25 mouse cellular contexts compared by ENCODE assay signal in the genomic region with DNA sequence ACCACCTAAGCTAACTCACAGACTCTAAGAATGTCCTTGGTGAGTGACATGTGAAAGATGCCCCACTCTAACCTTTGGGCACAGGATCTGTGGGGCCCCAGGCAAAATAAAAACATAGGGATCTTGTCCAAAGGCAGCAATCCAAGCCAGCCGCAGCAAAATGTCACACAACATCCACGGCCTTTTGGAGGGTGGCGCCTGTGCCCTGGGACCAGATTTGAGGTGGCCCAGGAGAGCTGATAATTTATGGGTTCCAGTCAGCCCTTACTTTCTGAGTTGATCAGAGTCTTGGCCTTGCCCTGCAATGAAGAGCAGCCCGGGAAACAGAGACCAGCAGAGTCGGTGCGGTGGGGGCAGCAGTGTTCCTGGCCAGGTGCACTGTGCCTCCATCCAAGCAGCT.
A peak's percentile ranks its signal among the peaks of the same experiment; 100 is the strongest.
DNase-seq lines count a peak whose midpoint lies in the region; ATAC-seq and TF ChIP-seq lines count a peak whose summit lies in the region.
"Had no signal": no experiment of that assay in that cellular context is flagged by ENCODE, and none has a peak within 500 bp of the region (broad histone marks: within the 10 kb centered on the region; RNA-seq: fewer than 3 reads in every experiment).

No protein-coding gene starts in this region.

- H3K4me1 ChIP-seq in heart, embryonic 10.5 days = peaks cover 70% of the 10 kb centered on the region
- H3K4me1 ChIP-seq in heart, embryonic 13.5 days = peaks cover 73% of the 10 kb centered on the region
- H3K4me1 ChIP-seq in heart, embryonic 16.5 days (ENCODE audit: control insufficient read depth, insufficient read depth, low read length) = peaks cover 56% of the 10 kb centered on the region
- peaks cover 1% of the 10 kb centered on the region for H3K4me1 ChIP-seq in heart, adult 2 months (ENCODE audit: control insufficient read depth, insufficient read depth, low read length)

- H3K79me2 ChIP-seq in heart, adult 2 months (replicated peaks; ENCODE audit: control insufficient read depth, insufficient read depth, low read length) = no peaks in the 10 kb centered on the region

- H3K36me3 ChIP-seq in heart, embryonic 10.5 days = peaks cover 32% of the 10 kb centered on the region
- H3K36me3 ChIP-seq in heart, embryonic 13.5 days = peaks cover 19% of the 10 kb centered on the region
- H3K36me3 ChIP-seq in heart, embryonic 16.5 days (ENCODE audit: control insufficient read depth, insufficient read depth) = peaks cover 3% of the 10 kb centered on the region; the same call in 1 of the 2 replicates
- H3K36me3 ChIP-seq in heart, adult 2 months (ENCODE audit: control insufficient read depth, insufficient read depth, low read length) = no peaks in the 10 kb centered on the region
- H3K36me3 ChIP-seq: forebrain, embryonic 12.5 days; forebrain, embryonic 15.5 days had no signal

- intact Hi-C loops in heart, adult 2 months (cut with DNase I) = no loop called here

- no peak for ATAC-seq in heart, embryonic 13.5 days (ENCODE audit: extremely low read depth, insufficient number of reproducible peaks, low FRiP score, low TSS enrichment)
- no peak for ATAC-seq in heart, embryonic 16.5 days (replicated peaks; ENCODE audit: extremely low read depth, insufficient read depth, low FRiP score)
- ATAC-seq: activated CD4-positive, CD25-positive, alpha-beta regulatory T cell, adult 4 months; forebrain, embryonic 15.5 days; hindbrain, postnatal 0 days; inflammation-experienced regulatory T-cells, adult 6 months; intestine, embryonic 16.5 days had no signal

- DNase-seq in adrenal gland, adult (ENCODE audit: inconsistent age in 2 of 2, low spot score in 1 of 2) = peak; percentile 58 to 62
- DNase-seq in adrenal gland, postnatal 4 days (ENCODE audit: low spot score in 2 of 2) = no peak
- DNase-seq in heart, embryonic 10.5 days (ENCODE audit: low spot score) = no peak
- DNase-seq in heart, adult 8-10 months (ENCODE audit: low spot score) = no peak
- no peak for DNase-seq in heart, adult 18-20 months
- DNase-seq in heart, adult 2 months = no peak
- DNase-seq: cerebellum, adult 11-12 months; cerebellum, adult 8-10 months; cerebellum, postnatal 10 days; cerebellum, postnatal 36 days; embryo, embryonic 11 days; kidney, adult 18-20 months; kidney, adult 9 months had no signal

- TF ChIP-seq POLR2A in heart, adult 2 months (IDR thresholded peaks at IDR 0.05; ENCODE audit: insufficient read depth, low read depth, low read length) = no peak

- TF ChIP-seq CTCF in heart, adult 2 months (IDR thresholded peaks at IDR 0.05) = no peak

- WGBS in heart, embryonic 10.5 days = 90% methylated on average over 6 of the region's 6 CpGs
- WGBS in heart, embryonic 13.5 days = 72% methylated on average over 6 of the region's 6 CpGs
- 70% methylated on average over 6 of the region's 6 CpGs for WGBS in heart, embryonic 16.5 days
- 54% methylated on average over 6 of the region's 6 CpGs for WGBS in heart, adult 2 months

- H3K4me3 ChIP-seq in heart, embryonic 10.5 days = no peak overlapping the region
- no peak overlapping the region for H3K4me3 ChIP-seq in heart, embryonic 13.5 days
- H3K4me3 ChIP-seq in heart, embryonic 16.5 days (ENCODE audit: low read length) = no peak overlapping the region
- no peak overlapping the region for H3K4me3 ChIP-seq in heart, adult 2 months
- H3K4me3 ChIP-seq: embryonic facial prominence, embryonic 10.5 days; embryonic facial prominence, embryonic 13.5 days; erythroblast, embryonic 14.5 days; forebrain, embryonic 12.5 days; forebrain, embryonic 15.5 days had no signal

- H3K4me2 ChIP-seq in heart, embryonic 13.5 days = no peak overlapping the region
- H3K4me2 ChIP-seq in heart, embryonic 16.5 days (ENCODE audit: low read depth, low read length) = no peak overlapping the region
- H3K4me2 ChIP-seq: embryonic facial prominence, embryonic 13.5 days; forebrain, embryonic 12.5 days; forebrain, embryonic 15.5 days; hindbrain, embryonic 14.5 days had no signal

- TF ChIP-seq EP300 in heart, adult 2 months (IDR thresholded peaks at IDR 0.05; ENCODE audit: insufficient read depth, low read depth, low read length) = no peak

- H3K9me3 ChIP-seq in heart, embryonic 10.5 days = no peaks in the 10 kb centered on the region
- H3K9me3 ChIP-seq in heart, embryonic 13.5 days = peaks cover 4% of the 10 kb centered on the region; the same call in 1 of the 2 replicates
- H3K9me3 ChIP-seq in heart, embryonic 16.5 days (replicated peaks; ENCODE audit: control insufficient read depth, low read length) = no peaks in the 10 kb centered on the region
- H3K9me3 ChIP-seq: forebrain, embryonic 12.5 days; forebrain, embryonic 15.5 days had no signal

- peak overlapping the region; percentile 78 for H3K27ac ChIP-seq in heart, embryonic 10.5 days
- H3K27ac ChIP-seq in heart, embryonic 13.5 days (replicated peaks) = peak overlapping the region; percentile 79
- H3K27ac ChIP-seq in heart, embryonic 16.5 days (ENCODE audit: low read length) = peak overlapping the region; percentile 83
- H3K27ac ChIP-seq in heart, adult 2 months = no peak overlapping the region
- H3K27ac ChIP-seq: embryonic facial prominence, embryonic 10.5 days; embryonic facial prominence, embryonic 13.5 days; forebrain, embryonic 12.5 days; forebrain, embryonic 15.5 days; hindbrain, embryonic 14.5 days; hindbrain, postnatal 0 days had no signal

- H3K9ac ChIP-seq in heart, embryonic 13.5 days = peak overlapping the region; percentile 24; the same call in 1 of the 2 replicates
- no peak overlapping the region for H3K9ac ChIP-seq in heart, embryonic 16.5 days (ENCODE audit: low read length)
- H3K9ac ChIP-seq in heart, adult 2 months (ENCODE audit: low read depth, low read length) = no peak overlapping the region
- H3K9ac ChIP-seq: embryonic facial prominence, embryonic 13.5 days; forebrain, embryonic 12.5 days; forebrain, embryonic 15.5 days; hindbrain, embryonic 14.5 days had no signal

- no peaks in the 10 kb centered on the region for H3K27me3 ChIP-seq in heart, embryonic 10.5 days (ENCODE audit: insufficient read depth, poor library complexity, severe bottlenecking)
- H3K27me3 ChIP-seq in heart, embryonic 13.5 days (replicated peaks) = 0 out of 2 replicates have a peak, but pooled peaks cover 4% of the 10 kb centered on the region
- H3K27me3 ChIP-seq in heart, embryonic 16.5 days (ENCODE audit: control insufficient read depth, insufficient read depth, low read length) = no peaks in the 10 kb centered on the region
- H3K27me3 ChIP-seq in heart, adult 2 months (ENCODE audit: control insufficient read depth, insufficient read depth, low read length) = no peaks in the 10 kb centered on the region
- H3K27me3 ChIP-seq: forebrain, embryonic 15.5 days had no signal

Comparison
In these comparisons a context has a peak if more than half of its experiments do, and no peak if none do; other contexts are left out.
1. DNase-seq: peak in adrenal gland, adult (2 of 2); none in adrenal gland, postnatal 4 days (0 of 2), heart, embryonic 10.5 days (single experiment), heart, adult 8-10 months (single experiment), heart, adult 18-20 months (0 of 2) and heart, adult 2 months (0 of 2).